Mouse (Mus musculus) left cerebral cortex, postnatal 14 days (tissue): ENCODE data around the gene Gm45213. TPM values are rescaled to one million over a fixed set of nuclear protein-coding genes. Genes with fewer than 3 reads are reported as not detected.

Experiments
- DNase-seq, 2 experiments: peaks; one replicate each; pipeline ENCODE4 v3.0.0; 2021 to 2022; ENCODE audit warnings: low spot score in 2 of 2, mixed read lengths in 1 of 2
- intact Hi-C: fragments of 180-260 bp; cut with DNase I; formaldehyde crosslinking; loops from one replicate; pipeline ENCODE4 v1.15.1; 2025
- total RNA-seq, 2 experiments: library from RNA; stranded (reverse); gene quantifications; 2 replicates each; pipeline ENCODE4 v1.2.3; 2021

Gm45213 gene
- total RNA-seq, 2 experiments from 2014 or later = not detected

DNA sequence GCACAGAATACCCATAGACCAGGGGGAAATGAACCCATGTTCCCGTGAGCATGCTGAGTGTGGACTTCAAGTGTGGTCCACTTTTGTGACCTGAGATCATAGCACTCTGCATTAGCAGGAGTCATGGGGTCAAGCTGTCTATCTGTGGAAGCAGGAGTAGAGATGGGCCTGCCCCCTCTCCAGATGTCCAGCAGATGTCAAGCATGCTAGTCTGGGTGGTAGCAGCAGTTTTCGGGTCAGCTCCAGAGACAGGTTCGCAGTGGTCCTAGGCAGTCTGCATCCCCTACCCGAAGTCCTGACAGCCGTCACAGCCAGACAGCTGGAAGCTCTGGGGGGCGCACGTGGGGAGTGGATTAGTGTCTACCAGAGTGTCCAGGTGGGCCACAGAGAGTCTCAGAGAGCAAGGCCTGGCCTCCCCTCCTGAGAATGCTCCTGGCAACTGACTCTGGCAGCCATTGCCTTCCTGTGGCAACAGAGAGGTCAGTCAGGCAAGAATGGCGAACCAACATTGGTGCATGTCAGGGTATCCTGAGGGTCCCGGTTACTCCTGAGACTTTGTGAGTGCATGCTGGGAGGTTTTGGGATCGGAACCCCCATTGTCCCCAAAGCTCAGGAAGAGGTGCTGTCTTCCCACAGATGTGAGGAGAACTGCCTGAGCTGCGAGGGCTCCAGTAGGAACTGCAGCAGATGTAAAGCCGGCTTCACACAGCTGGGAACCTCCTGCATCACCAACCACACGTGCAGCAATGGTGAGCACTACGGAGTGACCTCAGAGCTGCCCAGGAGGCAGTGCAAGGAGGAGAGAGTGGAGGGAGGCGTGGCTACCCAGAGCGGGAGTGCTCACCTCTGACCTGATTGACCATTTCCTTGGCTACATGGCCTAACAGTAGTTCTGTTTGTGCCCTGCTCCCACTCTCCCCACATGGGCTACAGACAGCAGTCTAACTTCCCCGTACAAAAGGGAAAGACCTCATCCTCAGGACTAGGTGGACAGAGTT is 3.8 kb downstream of the Gm45213 start:
- intact Hi-C loops = no loop called here
- DNase-seq = no peak

DNA sequence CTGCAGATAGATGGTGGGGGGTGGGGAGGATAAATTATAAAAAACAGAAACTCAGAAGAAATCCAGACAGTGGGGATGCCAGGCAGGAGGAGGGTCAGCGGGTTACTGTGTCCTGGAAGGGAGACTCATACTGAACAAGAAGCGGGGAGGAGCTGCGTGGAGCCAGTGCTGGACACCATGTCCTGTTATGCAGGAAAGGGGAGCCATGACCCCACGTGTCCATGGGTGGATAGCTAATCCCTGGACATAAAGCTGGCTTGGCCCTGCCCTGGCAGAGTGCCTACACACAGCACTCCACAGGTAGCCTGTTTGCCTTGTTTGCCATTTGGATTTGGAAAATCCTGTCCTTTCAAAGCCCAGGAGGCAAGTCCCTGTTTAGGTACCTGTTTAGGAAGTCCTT is 4.6 kb downstream of the Gm45213 start:
- no peak for DNase-seq
- intact Hi-C loops = no loop called here

DNA sequence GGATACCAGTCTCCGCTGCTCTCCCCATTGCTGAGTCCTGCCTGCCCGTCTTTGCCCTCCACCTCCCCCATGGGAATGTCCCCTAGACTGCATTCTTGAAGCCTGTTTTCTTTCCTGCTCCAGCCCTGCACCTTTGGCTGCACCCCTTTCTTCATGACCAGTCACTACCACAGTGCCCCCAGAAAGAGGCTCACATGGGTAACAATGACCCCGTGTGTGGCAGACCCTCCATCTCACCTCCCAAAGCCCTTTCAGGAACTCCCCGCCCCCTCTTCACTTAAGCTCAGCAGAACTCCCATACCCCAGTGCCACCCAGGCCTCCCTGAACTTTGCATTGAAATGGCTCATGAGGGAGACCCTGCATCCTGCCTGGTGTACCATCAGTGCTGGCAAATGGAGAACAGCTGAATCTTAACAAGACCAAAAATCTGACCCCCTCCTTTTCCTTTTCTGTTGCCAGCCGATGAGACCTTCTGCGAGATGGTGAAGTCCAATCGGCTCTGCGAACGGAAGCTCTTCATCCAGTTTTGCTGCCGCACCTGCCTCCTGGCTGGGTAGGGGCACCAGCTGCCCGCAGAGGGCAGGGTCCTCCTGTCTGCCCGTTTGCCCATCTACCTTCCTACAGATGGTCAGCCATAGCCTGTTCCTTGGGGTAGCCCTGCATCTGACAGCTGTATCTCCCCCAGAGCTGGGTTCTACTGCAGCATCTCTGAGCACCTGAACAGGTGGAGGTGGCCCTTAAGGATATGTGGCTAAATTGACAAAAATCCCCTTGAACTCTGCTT is 5.2 kb downstream of the Gm45213 start:
- intact Hi-C loops = no loop called here
- no peak for DNase-seq

GRCm38 (mm10) chr7:66053946-66054483 is 10.6 kb downstream of the Gm45213 start:
- intact Hi-C loops = loop anchor here (10.0 kb wide), 1 partner anchor 319 kb away; no protein-coding TSS in a partner anchor
- DNase-seq = no peak

- intact Hi-C loops = loop anchor here (5.0 to 10.0 kb wide), 2 partner anchors 321 to 363 kb away; partner anchors contain the start of gene Tm2d3
Observed at GRCm38 (mm10) chr7:66055356-66055755, 12.0 kb downstream of the Gm45213 start.

GRCm38 (mm10) chr7:66058703-66059102 is 15.3 kb downstream of the Gm45213 start, which contains the start of gene Snrpa1:
Gene Snrpa1, plus strand, starts transcription at chr7:66059003.
- intact Hi-C loops = loop anchor here (5.0 to 10.0 kb wide), 2 partner anchors 324 to 366 kb away; partner anchors contain the start of gene Tm2d3
- DNase-seq = no peak

More at GRCm38 (mm10) chr7:66055356-66055755, 12.0 kb downstream of the Gm45213 start:
- DNase-seq = peak in 1 of 2 experiments; percentile 33

- peak; percentile 80 to 90 for DNase-seq
- intact Hi-C loops = no loop called here
Observed at GRCm38 (mm10) chr7:66060066-66060956, 16.9 kb downstream of the Gm45213 start.

DNA sequence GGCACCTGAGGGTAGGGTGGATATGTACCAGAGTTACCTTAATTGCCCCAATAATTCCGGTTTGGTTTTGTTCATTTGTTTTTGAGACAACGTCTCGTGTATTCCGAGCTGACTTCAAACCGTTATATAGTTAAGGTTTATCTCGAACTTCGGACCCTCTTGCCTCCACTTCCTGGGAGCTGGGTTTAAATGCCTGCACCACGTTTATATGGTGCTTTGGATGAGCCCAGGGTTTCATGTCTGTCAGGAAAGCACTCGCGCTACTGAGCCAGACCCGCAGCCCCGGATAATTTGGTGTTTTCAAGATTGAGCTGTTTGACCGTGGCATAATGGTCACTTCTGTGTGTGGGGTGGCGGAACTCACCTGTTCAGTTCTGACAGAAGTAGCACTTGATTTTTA is 17.7 kb downstream of the Gm45213 start:
- no peak for DNase-seq
- intact Hi-C loops = no loop called here

DNA sequence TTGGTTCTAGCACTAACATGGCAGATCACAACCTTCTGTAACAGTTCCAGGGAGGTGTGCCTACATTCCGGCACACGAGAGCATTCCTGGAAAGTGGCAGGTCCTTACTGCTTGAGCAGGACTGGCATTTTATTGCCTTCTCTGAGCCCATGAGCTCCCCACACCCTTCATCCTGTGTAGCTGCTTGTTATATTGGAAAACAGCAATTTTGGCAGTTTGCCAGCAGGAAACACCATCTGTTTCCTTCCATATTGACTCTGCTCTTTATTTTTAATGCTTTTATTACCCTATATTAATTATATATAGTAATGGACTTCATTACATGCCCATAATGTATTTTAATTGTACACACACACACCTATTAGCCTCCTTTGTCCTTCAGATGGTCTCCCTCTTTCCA is 33.0 kb downstream of the Gm45213 start:
- peak in 1 of 2 experiments; percentile 52 for DNase-seq
- intact Hi-C loops = no loop called here

DNA sequence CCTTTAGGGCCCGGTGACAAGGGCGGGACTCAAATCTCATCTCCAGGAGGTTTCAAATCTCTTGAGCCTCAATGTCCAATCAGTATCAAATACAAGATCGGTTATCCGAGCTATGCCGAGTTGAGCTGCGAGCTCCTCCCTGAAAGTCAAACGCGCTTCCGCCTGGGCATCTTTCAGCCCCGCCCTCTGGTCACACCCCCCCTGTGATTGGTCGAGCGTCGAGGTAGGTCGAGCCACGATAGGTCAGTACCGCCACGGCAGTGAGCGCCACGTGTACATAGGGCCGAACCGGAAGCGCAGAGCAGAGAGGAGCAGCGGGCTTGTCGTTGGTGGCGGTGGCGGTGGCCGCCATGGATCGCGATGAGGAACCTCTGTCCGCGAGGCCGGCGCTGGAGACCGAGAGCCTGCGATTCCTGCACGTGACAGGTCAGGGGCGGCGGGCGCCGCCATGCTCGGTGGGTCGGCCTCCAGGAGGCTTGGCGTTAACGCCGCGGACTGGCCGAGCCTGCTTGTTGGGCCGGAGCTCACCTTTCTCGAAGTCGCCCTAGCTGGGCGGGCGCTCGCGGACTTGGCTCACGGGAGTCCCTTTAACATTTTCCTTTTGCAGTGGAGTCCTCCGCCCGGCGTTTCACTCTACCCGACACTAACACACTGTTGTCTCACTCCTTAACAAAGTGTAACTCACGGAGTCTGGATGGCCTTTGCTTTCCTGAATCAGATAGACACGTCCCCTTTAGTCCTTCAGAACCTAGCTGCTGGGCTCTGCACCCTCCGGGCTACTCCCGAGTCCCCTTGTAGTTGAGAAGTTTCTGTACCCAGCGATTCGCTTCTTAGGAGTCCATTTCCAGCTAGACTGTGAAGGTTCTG is 36.2 kb downstream of the Gm45213 start, which contains the start of gene Selenos:
Selenos (plus strand) TSS at position 286 of the 867 bp plus-strand sequence.
- DNase-seq = peak; percentile 97 to 98
- intact Hi-C loops = no loop called here

- intact Hi-C loops = no loop called here
- peak; percentile 11 to 54 for DNase-seq
Observed at GRCm38 (mm10) chr7:66080231-66080613, 36.8 kb downstream of the Gm45213 start.

GRCm38 (mm10) chr7:66083757-66084156 is 40.4 kb downstream of the Gm45213 start:
- intact Hi-C loops = no loop called here
- no peak for DNase-seq

GRCm38 (mm10) chr7:66084546-66084945 is 41.1 kb downstream of the Gm45213 start:
- no peak for DNase-seq
- intact Hi-C loops = no loop called here

DNA sequence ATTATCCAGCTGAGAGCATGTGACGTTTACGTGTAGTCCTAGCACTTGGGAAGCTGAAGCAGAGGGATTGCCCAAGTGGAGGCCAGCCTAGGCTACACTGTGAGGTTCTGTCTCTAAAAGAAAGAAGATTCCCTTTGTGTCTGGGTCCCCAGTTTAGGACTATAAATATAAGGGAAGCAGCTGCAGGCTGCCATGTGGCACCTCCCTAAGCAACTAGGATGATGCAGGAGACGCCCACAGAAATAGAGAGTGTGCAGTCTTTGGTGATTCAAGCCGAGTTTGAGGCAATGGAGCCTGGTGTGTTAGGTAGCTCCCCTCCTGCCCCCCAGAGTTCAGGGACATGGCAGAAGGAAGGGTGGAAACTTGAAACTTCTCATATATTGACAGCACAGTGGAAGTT is 44.2 kb downstream of the Gm45213 start:
- intact Hi-C loops = no loop called here
- peak; percentile 32 to 64 for DNase-seq

DNA sequence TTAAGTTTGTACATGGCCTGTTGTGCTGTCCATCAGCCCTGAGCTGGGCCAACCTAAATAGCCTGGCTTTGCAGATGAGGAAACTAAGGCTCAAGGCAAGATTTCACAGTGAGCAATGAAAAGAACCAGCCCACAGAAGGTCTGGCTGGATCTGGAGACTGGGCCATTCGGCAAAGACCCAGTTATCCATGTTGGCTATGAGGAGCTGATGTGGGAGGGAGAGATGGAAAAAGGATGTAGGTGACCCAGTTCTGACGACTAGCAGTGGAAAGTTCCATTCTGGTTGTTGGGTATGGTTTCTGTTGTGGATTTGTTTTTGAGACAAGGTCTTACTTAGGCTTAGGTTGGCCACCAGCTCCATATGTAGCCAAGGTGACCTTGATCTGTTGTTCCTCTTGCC is 44.7 kb downstream of the Gm45213 start:
- intact Hi-C loops = no loop called here
- DNase-seq = no peak

DNA sequence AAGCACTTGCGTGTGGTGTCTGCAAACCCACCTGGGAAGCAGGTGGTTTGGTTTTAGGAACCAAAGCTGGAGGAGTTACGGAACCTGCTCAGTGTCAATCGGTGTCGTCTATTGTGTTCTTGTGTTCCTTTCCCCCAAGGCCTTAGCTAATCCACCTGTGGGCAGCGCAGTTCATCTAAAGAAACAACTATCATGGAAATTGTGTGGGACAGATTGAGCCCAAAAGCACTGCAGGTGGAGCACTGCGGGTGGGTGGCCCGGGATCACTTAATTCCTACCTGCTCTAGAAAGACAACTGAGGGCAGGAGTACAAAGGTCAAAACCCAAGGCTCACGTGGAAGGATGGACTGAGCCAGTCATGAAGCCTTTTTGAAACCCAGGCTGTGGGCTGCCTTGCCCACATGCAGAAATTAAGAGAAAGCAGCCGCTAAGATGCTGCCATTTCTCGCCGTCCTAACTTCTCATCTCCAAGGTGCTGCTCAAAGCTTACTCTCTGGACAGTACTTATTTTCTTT is 47.3 kb downstream of the Gm45213 start:
- no peak for DNase-seq
- intact Hi-C loops = no loop called here

DNA sequence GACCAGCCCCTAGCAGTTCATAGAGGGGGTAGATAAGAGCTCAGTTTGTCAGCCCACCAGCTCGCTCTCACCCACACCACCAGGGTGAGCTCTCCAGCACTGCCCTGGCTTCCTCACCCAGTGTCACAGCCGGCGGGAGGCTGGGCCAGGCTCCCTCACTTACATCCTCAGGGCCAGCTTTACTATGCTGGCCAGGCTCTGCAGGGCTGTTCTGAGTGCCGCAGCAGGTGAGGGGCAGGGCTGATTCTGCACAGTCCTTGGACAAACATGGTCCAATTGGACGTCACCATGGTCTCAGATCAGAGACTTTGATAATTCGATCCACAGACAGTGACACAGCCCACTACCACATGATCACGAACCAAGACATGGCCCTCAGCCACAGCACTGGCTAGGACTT is 48.2 kb downstream of the Gm45213 start:
- intact Hi-C loops = no loop called here
- DNase-seq = no peak
